Mouse (Mus musculus): ENCODE results near the gene Tmprss9.
A peak's percentile ranks its signal among the peaks of the same experiment; 100 is the strongest.
"Not testable (repeated sequence)": the region's sequence is repeated elsewhere in the genome, so short reads cannot be mapped to it uniquely, and the experiment has no call there.

Tmprss9 gene

DNA sequence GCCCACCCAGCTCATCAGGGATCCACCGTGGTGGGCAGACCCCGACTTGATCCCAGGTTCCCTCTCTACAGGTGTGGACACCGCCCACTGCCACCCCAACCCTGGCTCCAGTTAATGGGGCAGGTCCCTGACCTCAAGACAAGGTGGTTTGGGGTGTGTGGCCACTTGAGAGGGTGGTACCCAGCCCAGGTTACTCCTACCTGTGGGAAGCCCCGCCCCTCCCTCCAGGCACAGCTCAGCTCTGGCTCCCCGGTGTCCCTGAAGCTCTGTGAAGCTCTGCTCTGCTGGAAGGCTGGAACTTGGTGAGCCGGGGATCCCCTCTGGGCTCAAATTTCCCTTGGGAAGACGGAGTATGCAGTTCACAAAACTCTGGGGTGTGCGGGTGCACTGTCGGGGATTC, at the start of gene Tmprss9:
Gene Tmprss9 (plus strand): TSS at position 268 of the 400 bp plus-strand sequence.
- DNase-seq = no peak

DNA sequence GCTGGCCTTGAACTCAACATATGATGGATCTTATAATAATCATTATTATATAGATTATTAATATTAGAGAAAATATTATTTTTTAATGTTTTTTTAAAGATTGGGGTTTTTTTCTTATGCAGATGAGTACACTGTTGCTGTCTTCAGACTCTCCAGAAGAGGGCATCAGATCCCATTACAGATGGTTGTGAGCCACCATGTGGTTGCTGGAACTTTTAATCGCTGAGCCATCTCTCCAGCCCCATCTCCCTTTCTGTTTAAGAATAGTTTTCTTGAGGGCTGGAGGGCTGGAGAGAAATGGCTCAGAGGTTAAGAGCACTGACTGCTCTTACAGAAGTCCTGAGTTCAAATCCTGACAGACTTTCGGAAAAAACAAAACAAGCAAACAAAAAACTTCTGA, 49.7 kb upstream of the Tmprss9 start:
- no peak for DNase-seq

DNA sequence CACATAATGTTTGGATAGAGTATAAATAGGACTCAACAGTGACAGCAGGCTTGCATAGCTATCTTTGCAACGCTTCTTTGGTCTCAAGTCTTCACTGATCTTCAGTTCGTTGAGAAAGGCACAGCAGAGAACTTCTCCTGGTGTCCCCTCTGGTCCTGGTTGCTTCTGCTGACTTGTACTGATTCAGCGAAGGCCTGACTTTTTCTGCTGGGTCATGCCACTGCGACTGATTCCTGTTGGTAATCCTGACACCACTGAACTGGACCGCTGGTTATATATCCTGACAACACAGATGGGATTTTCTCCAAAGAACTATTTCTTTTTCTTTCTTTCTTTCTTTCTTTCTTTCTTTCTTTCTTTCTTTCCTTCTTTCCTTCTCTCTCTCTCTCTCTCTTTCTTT, 49.1 kb upstream of the Tmprss9 start:
- DNase-seq = no peak

DNA sequence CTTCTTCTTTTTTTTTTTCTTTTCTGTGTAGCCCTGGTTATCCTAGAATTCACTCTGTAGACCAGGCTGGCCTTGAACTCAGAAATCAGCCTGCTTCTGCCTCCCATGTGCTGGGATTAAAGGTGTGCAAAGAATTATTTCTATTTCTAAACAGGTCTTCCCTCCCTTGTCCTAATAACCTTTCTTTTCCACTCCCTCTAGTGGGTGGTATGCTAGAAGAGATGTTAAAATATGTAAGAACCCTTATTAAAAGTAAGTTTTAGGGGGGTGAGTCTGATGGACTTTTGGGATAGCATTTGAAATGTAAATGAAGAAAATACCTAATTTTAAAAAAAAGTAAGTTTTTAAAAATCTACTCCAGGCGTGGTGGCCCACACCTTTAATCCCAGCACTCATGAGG, 48.3 kb upstream of the Tmprss9 start:
- DNase-seq = no peak

DNA sequence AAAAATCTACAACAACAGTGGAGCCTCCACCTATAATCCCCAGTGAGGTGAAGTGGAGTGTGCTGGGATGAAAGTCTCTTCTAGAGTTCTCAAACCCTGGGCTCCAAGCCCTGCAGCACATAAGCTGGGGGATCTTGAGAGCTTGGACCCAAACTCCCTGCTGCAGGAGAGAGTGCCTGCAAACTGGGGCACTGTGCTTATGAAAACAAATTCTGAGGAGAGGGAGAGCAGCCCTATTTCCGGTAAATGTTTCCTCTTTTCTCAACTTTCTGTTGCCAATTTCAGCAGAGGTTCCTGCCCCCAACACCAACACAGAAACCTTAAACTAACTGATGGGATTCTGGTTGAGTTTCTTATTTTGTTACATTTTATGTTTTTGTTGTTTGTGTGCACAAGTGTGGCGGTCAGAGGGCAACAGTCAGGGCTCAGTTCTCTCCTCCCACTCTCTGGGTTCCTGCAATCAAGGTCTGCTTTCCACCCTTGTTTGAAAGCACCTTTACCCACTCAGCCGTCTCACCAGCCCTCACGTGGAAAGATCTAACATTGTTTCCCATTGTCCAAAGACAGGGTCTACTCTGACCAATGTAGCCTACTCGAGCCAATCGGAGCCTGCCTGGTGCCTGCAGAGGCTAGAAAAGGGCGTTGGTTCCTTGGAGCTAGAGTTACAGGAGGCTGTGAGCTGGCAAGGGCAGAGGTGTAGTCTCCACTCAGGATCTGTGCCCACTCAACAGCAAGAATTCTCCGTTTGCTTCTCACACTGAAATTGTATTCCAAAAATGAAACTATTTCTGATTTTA, 47.6 kb upstream of the Tmprss9 start:
- no peak for DNase-seq

DNA sequence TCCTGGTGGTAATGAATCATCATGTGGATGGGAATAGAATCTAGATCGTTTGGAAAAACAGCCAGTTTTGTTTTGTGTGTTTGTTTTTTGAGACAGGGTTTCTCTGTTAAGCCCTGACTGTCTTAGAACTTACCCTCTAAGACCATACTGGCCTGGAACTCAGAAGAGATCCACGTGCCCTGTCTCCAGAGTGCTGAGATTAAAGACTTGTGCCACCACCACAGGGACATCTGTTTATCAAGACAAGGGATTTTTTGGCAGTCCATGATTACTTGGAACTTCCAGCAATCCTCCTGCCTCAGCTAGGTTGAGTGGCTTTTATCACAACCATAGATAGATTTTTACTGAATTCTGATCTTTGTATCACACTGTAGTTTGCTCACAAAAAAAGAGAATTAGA, 46.8 kb upstream of the Tmprss9 start:
- no peak for DNase-seq

DNA sequence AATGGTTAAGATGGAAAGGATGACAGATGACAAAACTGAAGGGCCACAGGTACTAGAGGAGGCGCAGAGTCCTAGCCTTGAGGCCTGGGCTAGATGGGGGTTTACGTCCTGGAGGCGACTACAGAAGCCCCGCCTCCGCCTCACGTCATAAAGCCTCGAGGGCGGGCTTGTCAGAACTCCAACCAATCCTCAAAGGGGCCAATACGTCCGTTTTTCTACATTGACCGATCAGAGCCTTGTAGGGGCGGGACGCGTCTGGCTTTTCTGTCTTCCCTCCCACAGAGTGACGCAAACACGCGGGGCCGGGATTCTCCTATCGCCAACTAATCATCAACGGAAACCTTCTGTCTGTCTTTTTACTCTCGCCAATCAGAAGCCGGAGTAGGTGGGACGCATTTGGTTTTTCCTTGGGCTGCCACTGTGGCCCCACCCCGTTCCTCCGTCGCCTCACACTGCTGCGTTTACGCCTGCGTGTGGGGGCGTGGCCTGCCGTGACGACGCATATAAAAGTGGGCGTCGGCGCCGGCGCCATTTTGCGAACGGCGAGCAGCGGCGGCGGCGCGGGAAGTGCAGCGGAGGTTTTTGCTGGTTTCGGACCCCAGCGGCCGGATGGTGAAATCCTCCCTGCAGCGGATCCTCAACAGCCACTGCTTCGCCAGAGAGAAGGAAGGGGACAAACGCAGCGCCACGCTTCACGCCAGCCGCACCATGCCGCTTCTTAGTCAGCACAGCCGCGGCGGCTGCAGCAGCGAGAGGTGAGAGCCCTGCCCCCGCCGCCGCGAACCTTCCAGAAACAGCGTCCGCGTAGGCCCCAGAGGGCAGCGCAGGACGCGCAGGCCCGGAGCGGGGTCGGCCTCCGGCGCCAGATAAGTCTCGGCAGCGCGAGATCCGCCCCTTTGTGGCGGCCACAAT, 45.2 kb upstream of the Tmprss9 start, which contains the start of gene Oaz1:
Gene Oaz1 (plus strand): TSS at position 506 of the 912 bp plus-strand sequence.
- peak; percentile 97 for DNase-seq

DNA sequence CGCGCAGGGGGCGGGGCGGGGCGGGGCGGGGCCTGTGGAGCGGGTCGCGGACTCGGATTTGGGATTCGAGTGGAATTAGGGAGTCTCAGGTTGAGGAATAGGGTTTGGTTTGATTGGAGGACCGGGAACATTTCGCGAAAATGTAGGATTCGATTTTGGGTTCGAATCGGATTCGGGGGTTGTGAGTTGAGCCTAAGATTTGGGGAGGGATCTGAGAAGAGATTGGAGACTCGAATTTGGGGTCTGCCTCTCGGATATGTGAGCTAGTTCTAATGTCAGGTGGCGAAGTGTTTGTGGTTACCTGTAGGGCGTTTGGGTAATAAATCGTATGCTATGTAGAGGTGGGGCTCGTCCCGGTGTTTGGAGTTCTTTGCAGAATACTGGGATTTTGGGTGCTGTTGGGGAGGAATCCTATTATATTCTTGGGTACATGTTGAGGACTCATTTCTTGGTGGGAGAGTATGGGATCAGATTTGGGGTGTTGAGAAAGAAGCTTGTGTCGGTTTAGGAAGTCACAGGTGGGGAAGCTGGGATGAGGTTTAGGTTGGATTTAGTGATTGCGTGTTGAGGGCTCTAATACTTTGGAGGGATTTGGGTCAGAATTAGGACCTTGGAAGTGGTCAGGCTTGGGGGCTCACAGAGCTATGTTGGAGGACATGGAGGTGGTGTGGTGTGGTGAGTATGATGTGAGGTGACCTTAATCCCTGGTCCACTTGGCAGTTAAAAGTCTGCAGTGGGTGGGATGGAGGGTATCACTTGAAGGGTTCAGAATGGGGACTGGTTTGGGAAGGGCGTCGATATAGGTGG, 44.4 kb upstream of the Tmprss9 start:
- no peak for DNase-seq

DNA sequence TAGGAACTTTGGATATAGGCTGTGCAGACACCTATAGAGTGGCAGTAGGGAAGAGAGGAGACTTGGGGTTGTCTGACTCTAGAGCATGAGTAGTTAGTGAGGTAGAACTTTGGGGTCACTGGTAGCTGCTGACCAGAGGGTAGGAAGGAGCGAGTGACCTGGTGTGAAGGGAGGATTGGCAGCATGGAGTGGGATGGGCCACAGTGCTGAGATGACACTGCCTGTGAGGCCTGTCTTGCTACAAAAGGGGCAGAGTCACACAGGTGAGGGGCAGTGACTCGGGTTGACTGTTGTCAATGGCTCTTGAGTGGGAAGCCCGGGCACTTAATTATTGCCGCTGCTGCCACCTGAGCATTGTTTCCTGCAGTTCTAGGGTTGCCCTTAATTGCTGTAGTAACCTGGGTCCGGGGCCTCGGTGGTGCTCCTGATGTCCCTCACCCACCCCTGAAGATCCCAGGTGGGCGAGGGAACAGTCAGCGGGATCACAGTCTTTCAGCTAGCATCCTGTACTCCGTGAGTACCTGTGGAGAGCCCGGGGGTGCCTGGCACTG, 43.7 kb upstream of the Tmprss9 start:
- DNase-seq = no peak

DNA sequence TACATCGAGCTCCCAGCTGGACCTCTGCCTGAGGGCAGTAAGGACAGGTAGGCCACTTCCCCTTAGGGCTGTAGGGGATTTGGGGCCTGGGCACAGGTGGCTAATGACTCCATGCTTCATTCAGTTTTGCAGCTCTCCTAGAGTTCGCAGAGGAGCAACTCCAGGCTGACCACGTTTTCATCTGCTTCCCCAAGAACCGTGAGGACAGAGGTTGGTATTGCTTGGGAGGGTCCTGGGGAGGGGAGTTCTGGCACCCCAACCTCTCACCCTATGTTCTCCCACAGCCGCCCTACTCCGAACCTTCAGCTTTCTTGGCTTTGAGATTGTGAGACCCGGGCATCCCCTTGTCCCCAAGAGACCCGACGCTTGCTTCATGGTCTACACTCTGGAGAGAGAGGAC, 43.1 kb upstream of the Tmprss9 start:
- DNase-seq = not testable (repeated sequence)

DNA sequence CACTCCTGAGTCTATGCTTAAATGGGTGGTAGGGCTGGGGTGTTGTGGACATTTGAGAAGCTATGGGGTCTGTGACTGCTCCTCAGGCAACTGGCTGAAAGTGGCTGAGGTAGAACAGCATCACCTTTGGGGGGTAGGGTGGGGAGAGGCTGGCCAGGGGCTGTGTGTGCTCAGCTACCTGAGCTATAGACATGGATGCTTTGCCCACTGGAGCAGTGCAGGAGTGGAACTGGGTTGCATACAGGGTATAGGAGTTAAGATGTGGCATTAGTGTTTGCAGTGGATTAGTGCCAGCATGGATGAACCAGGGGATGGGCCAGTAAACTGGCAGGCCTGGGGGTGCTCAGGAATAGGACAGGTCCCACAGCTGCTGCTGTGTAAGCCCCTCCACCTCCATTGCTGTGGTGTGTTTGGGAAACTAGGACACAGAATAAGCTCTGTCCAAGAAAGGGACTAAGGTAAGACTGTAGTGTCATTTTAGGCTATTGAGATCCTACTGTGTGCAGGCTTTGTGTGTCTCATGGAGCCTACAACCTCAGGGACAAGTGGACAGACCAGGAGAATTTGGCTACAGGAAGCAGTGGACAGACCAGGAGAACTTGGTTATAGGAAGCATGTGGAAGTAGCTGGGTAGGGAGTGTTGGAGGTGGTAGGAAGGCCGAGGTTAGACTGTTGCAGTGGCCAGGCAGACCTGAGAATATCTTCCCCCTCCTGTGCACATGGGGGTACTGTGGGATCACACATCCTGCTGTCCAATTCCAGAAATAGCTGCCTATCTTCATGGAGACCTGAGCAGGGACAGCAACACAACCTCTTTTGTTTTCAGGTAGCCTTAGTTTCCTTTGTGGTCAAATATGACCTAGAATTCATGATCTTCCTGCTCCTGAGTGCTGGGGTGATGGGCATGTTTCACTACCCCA, 42.0 kb upstream of the Tmprss9 start:
- DNase-seq = no peak

DNA sequence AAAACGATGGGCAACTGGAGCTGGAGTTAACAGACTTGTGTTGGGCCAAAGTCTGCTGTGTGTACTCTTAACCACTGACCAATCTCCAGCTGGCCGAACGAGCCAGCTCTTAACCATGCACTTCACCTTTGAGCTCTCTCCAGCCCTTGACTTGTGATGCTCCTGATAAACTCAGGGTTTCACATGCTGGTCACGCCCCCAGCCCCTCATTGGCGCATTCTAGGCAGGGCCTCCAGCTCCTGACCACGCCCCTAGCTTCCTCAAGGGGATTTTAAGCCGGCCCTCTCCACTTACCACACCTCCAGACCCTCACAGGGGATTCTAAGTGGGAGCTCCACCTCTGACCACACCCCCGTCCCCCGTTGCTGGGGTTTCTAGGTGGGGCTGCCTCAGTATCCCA, 40.5 kb upstream of the Tmprss9 start:
- no peak for DNase-seq

DNA sequence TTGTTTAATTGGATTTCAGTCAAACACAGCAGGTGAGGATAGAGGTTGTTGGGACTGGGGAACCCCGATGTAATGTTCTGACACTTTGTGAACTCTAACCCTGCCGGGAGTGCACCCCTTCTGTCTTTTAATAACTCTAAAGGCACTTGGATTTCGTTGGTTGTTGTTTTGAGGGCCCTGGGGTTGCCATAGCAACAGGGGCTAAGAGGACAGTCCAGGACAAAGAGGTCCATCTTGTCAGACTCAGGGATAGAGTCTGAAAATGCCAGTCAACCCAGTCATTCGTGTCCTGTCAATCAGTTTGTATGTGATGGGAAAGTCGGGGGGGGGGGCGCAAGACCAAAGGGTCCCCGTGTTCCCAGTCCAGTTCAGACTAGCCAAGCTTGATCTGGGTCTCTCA, 38.8 kb upstream of the Tmprss9 start:
- DNase-seq = no peak

DNA sequence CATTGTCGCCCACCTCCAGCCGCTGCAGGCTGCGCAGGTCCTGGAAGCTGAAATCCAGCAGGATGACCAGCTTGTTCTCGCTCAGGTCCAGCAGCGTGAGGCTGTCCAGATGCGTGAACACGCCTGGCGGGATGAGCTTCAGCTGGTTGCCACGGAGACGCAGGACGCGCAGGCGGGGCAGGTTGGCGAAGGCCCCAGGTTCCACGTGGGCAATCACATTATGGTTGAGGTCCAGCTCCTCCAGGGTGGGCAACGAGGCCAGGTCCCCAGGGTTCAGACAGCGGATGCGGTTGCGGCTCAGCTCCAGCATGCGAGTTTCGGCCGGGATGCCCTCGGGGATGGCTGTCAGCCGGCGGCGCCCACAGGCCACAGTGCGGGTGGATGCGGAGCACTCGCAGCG, 36.0 kb upstream of the Tmprss9 start:
- DNase-seq = no peak

DNA sequence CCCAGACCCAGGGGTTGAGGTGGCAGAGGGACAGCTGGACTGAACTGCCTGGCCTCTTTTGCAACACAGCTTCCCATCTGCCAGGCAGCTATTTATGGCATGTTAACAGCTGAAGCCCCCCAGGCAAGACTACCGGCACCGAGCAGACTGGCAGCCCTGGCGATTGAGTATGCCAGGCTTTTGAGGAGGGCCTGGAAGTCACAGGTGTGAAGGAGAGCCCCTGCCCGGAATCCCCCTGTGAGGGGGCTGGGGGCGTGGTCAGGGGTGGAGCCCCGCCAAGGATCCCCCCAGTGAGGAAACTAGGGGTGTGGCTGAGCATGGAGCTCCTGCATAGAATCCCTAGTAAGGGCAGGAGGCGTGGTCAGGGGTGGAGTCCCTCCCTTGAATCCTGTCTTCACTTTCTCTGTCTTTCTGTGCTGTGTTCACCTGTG, 34.7 kb upstream of the Tmprss9 start:
- no peak for DNase-seq

DNA sequence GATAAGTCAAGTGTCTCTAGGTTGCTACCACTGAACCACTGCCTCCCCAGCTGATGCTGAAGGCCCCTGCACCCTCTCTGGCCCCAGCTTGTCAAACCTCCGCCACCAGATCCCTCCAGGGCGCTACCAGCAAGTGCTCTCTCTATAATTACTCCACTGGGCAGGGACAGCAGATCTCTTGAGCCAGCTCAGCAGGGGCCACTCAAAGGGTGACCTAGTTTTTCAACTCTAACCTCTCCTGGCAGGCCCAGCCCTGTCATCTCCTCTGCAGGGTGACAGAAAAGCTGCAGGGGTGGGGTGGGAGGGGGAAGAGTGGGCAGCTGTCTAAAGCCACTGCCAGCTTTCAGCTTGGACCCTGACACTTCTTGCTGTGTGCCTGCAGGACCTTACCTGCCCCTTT, 33.8 kb upstream of the Tmprss9 start:
- DNase-seq = no peak

DNA sequence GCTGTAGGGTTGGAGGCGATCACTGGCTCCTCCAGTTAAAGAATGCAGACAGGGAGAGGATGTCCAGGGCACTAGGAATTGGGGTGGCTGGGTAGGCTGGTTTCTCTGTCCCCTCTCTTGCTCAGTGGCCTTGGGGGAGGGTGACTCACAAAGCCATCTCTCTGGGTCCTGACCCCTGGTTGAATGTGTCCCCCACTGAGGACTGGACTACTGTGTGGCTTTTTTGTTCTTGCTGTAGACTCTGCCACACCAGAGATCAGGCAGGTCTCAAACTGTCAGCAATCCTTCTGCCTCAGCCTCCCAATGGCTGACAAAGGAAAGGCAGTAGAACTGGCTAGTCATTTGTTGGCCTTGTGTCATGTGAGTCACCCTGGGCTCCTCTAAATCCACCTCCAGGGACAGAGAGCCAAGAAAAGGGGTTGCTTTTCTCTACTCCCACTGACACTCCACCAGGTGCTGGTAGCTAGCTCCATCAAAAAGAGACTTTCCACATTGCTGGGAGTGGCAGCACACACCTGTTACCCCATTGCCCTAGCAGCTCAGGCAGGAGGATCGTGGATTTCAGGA, 33.2 kb upstream of the Tmprss9 start:
- no peak for DNase-seq

DNA sequence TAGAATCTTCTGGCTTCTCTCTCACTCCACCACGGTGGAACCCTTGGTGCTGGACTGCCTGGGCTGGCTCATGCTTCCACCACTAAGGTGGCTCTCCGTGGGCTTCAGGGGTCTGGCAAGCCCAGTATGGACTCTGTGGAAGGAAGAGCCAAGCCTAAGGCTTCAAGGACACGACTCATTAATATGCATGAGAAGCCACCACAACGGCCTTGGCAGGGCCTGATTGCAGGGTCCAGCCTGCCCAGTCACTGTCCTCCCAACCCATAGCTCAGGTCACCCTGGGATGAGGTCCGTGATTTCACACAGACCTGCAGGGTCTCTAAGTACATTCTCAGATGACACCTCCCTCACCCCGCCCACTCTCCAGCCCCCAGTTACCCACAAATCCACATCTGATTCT, 31.8 kb upstream of the Tmprss9 start:
- DNase-seq = no peak

DNA sequence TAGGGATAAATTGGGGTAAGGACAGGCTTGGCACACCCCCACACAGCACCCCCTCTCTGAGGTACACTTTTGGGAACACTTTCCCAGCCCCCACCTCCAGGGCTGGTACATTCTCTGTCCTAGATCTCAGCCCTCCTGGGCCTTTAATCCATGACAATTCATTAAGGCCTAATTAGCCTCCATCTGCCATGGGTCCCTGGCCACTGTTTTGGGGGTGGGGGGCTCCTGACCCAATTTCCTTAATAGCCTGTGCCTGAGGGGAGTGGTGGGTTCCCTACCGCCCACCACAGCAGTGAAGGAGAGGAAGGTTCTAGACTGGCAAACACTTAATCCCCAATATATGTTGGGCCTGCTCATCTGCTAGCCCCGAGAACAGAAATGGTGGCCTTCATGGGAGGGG, 30.0 kb upstream of the Tmprss9 start:
- DNase-seq = no peak

DNA sequence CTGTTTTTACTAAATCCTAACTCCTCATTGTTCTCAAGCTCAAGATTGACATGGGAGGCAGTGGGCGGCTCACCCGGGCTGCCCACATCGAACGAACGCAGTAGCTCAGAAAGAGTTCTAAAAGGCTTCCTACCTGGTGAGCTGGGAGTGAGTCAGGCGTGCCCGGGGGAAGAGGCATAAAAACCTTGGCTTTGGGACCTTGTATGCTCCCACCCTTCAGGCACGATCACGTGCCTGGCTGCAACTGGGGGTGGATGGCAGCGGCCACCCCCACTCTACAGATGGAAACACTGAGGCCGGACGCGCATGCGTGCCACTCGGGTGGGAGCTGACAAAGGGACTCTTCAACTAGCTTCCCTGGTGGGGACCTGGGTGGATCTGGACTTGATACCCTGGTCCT, 29.3 kb upstream of the Tmprss9 start:
- no peak for DNase-seq

Data from right cerebral cortex, postnatal 14 days (tissue).